Mouse (Mus musculus) erythroblast, embryonic 14.5 days (primary cell): ENCODE results near the gene Ankrd11.
"Not testable (repeated sequence)": the region's sequence is repeated elsewhere in the genome, so short reads cannot be mapped to it uniquely, and the experiment has no call there.

ENCODE experiments used
- GATA1 ChIP-seq: IDR thresholded peaks from 2 replicates; pipeline ENCODE4 v1.6.1; 2012; ENCODE audit warnings: low read length, inconsistent platforms, mixed read lengths
- TAL1 ChIP-seq: IDR thresholded peaks from 3 replicates; pipeline ENCODE4 v1.6.1; 2012; ENCODE audit warnings: low read length, inconsistent platforms, mixed read lengths

- not testable (repeated sequence) for TF ChIP-seq TAL1, GATA1
Measured at GRCm38 (mm10) chr8:123044743-123045425, 2.8 kb upstream of the Ankrd11 start.
